Mouse (Mus musculus) G1E (cell line): ENCODE measurements around the gene Nfkb1.

Experiments
- CTCF ChIP-seq: IDR thresholded peaks from 2 replicates; pipeline ENCODE4 v1.5.1; 2012; ENCODE audit warnings: low read depth, low read length, inconsistent platforms, mixed read lengths
- GATA1 ChIP-seq: IDR thresholded peaks from 2 replicates; pipeline ENCODE4 v1.6.1; 2012; ENCODE audit warnings: borderline replicate concordance, low read length, inconsistent platforms, mixed read lengths
- GATA2 ChIP-seq: IDR thresholded peaks from 2 replicates; pipeline ENCODE4 v1.6.1; 2012; ENCODE audit warnings: low read depth, low read length, inconsistent platforms, borderline replicate concordance
- POLR2AphosphoS5 ChIP-seq: IDR thresholded peaks from 2 replicates; pipeline ENCODE4 v1.6.1; 2012; ENCODE audit warnings: low read depth, low read length, inconsistent platforms; ENCODE audit not compliant: insufficient replicate concordance
- TAL1 ChIP-seq: conservative IDR thresholded peaks from 2 replicates; pipeline ENCODE4 v1.6.1; 2012; ENCODE audit warnings: low read depth, low read length, inconsistent platforms, mixed read lengths

DNA sequence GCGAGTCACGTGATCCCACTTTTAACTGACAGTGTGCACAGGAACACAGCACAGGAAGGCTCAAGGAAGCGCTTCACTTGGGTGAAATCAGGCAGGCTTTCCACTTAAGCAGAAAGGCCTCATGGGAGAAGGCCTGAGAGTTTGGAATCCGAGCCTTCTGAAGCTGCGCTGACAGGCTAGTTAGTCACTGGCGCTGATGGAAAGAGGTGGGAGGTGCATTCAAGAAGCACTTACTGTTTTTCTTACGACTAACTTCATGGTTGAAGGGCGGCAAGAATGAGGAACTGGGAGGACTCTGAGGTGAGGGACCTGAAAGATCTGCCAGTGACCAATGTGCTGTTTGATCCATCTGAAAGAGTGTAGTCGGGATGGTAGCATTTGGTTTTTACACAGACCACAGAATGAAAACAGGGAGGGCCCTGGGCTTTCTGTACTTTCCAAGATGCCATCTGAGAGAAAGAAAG is 62.6 kb downstream of the Nfkb1 start:
- TF ChIP-seq GATA1 (no peak), CTCF (no peak), POLR2AphosphoS5 (no peak), TAL1 (no peak), GATA2 (no peak)
